9 mouse cellular contexts compared by ENCODE assay signal in the genomic region with DNA sequence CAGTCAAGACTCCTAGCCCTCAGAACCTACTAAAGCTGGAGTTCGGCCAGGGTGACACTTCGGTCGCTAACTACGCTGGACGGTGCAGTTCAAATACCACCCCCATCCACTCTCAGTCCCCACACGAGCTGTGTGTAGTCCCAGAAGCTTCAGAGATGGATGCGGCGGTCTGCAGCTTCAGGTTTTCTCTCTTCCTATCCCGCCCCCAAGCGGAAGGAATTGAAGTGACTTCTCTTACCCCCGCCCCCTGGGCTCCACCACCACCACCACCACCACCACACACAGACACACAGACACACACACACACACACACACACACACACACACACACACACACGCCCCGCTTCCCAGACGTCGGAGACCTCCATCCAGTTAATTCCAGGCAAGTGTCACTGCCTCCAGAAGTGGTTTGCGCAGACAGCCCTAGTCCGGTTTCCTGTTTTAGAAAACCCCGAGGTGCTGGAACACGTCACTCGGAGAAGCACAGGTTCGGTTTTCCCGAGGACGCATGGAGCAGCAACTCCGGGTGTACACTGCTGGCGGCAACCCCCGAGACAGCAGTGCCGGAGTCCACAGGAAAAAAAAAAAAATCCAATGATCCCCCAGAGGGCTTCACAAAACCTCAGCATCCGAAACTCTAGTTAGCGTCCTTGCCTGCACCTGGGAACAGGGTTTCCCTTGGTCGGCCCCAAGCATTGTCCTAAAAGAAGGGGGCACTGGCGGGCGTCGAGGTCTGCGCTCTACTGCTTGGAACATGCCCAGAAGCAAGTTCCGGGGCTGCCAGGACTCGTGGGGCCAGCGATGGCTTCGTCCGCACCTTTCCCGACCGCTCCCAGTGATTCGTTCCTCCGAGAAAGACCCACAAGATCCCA. TPM values are rescaled to one million over a fixed set of nuclear protein-coding genes. Genes with fewer than 3 reads are reported as not detected.
DNase-seq lines count a peak whose midpoint lies in the region; ATAC-seq lines count a peak whose summit lies in the region.
"Had no signal": no experiment of that assay in that cellular context is flagged by ENCODE, and none has a peak within 500 bp of the region (broad histone marks: within the 10 kb centered on the region; RNA-seq: fewer than 3 reads in every experiment).

No protein-coding gene starts in this region.

- peak overlapping the region; percentile 65 for H3K4me2 ChIP-seq in heart, embryonic 11.5 days
- peak overlapping the region; percentile 33; the same call in 1 of the 2 replicates for H3K4me2 ChIP-seq in liver, embryonic 13.5 days

- H3K4me1 ChIP-seq in heart, embryonic 11.5 days (ENCODE audit: control insufficient read depth, insufficient read depth, low read length): peaks cover 28% of the 10 kb centered on the region
- peaks cover 23% of the 10 kb centered on the region for H3K4me1 ChIP-seq in liver, embryonic 13.5 days (replicated peaks)

- WGBS in heart, embryonic 11.5 days (ENCODE audit: insufficient replicate concordance): 2% methylated on average over 43 of the region's 43 CpGs
- 2% methylated on average over 43 of the region's 43 CpGs for WGBS in liver, embryonic 13.5 days (ENCODE audit: insufficient replicate concordance)

- no peak overlapping the region for H3K9ac ChIP-seq in heart, embryonic 11.5 days (ENCODE audit: low read depth, low read length)
- no peak overlapping the region for H3K9ac ChIP-seq in liver, embryonic 13.5 days

- ATAC-seq in heart, embryonic 11.5 days (replicated peaks; ENCODE audit: insufficient number of reproducible peaks, low FRiP score, low TSS enrichment): no peak
- no peak for ATAC-seq in liver, embryonic 13.5 days (ENCODE audit: low read depth)
- no peak for ATAC-seq in inflammation-experienced regulatory T-cells, adult 6 months
- no peak for ATAC-seq in cerebellum, adult (ENCODE audit: insufficient number of reproducible peaks, low FRiP score, low TSS enrichment)

- no peaks in the 10 kb centered on the region for H3K9me3 ChIP-seq in heart, embryonic 11.5 days (replicated peaks; ENCODE audit: control insufficient read depth, low read length)
- H3K9me3 ChIP-seq in liver, embryonic 13.5 days (replicated peaks): no peaks in the 10 kb centered on the region

- peaks cover 100% of the 10 kb centered on the region for H3K27me3 ChIP-seq in heart, embryonic 11.5 days (ENCODE audit: control insufficient read depth, insufficient read depth, low read length)
- H3K27me3 ChIP-seq in liver, embryonic 13.5 days: peaks cover 100% of the 10 kb centered on the region

- peak overlapping the region; percentile 37 for H3K4me3 ChIP-seq in heart, embryonic 11.5 days (ENCODE audit: low read depth, low read length)
- H3K4me3 ChIP-seq in liver, embryonic 13.5 days (replicated peaks): no peak overlapping the region
- H3K4me3 ChIP-seq: erythroblast, embryonic 14.5 days had no signal

- no peak for DNase-seq in heart, adult 8-10 months (ENCODE audit: low spot score)
- DNase-seq in R1 (ENCODE audit: low read depth, low spot score): peak; percentile 73
- DNase-seq in heart, postnatal 4 days: peak; percentile 59
- no peak for DNase-seq in liver, embryonic 13.5 days
- no peak for DNase-seq in urinary bladder, adult 18-20 months (ENCODE audit: low spot score in 2 of 2)

- H3K27ac ChIP-seq in heart, embryonic 11.5 days (ENCODE audit: low read depth, low read length): no peak overlapping the region
- H3K27ac ChIP-seq in liver, embryonic 13.5 days: no peak overlapping the region

- H3K36me3 ChIP-seq in heart, embryonic 11.5 days (ENCODE audit: control insufficient read depth, insufficient read depth, low read length): no peaks in the 10 kb centered on the region
- no peaks in the 10 kb centered on the region for H3K36me3 ChIP-seq in liver, embryonic 13.5 days

RNA-seq across cellular contexts. Expression of gene Cbx8, which starts 6.7 kb away (rescaled TPM):
- 6.7 and 7.8 TPM in 2 replicates for polyA plus RNA-seq in heart, embryonic 11.5 days (2014; fragmentation: Nextera tagmentation; extraction: Ambion mirVana)
- 1 to 10 TPM; 3.6 to 4.9 (median 4.6) TPM for total RNA-seq in heart, adult 8-10 months (2022)
- 1 to 10 TPM; 5.6 to 5.7 TPM for total RNA-seq in heart, postnatal 4 days (2021)
- polyA plus RNA-seq in liver, embryonic 13.5 days (2015; fragmentation: Nextera tagmentation; extraction: Ambion mirVana): 2.4 and 2.8 TPM in 2 replicates
- polyA plus RNA-seq in inflammation-experienced regulatory T-cells, adult 6 months (2017; shearing (Covaris generic)): 1 to 10 TPM; 6.5 to 7.6 (median 7.5) TPM

RNA-seq across cellular contexts. Expression of gene Cbx2, which starts 24.7 kb away (rescaled TPM):
- 23.6 and 23.8 TPM in 2 replicates for polyA plus RNA-seq in heart, embryonic 11.5 days (2014; fragmentation: Nextera tagmentation; extraction: Ambion mirVana)
- 1 to 10 TPM; 2.0 to 3.9 (median 2.9) TPM for total RNA-seq in heart, adult 8-10 months (2022)
- total RNA-seq in heart, postnatal 4 days (2021): 1 to 10 TPM; 7.6 to 7.8 TPM
- polyA plus RNA-seq in liver, embryonic 13.5 days (2015; fragmentation: Nextera tagmentation; extraction: Ambion mirVana): 3.8 and 4.1 TPM in 2 replicates
- 1 to 10 TPM in 2 of 3 experiments, under 1 TPM in 1; 0.83 to 1.6 (median 1.0) TPM for polyA plus RNA-seq in inflammation-experienced regulatory T-cells, adult 6 months (2017; shearing (Covaris generic))

RNA-seq across cellular contexts. Expression of gene Cbx4, which starts 38.5 kb away (rescaled TPM):
- polyA plus RNA-seq in heart, embryonic 11.5 days (2014; fragmentation: Nextera tagmentation; extraction: Ambion mirVana): 6.3 and 7.7 TPM in 2 replicates
- total RNA-seq in heart, adult 8-10 months (2022): 10 to 100 TPM in 1 of 4 experiments, 1 to 10 TPM in 3; 5.2 to 12.8 (median 8.4) TPM
- total RNA-seq in heart, postnatal 4 days (2021): 10 to 100 TPM; 30.5 to 34.9 TPM
- 2.0 and 2.4 TPM in 2 replicates for polyA plus RNA-seq in liver, embryonic 13.5 days (2015; fragmentation: Nextera tagmentation; extraction: Ambion mirVana)
- polyA plus RNA-seq in inflammation-experienced regulatory T-cells, adult 6 months (2017; shearing (Covaris generic)): 1 to 10 TPM; 2.0 to 3.6 (median 2.3) TPM

RNA-seq across cellular contexts. Expression of gene Enpp7, which starts 59.5 kb away (rescaled TPM):
- polyA plus RNA-seq in heart, embryonic 11.5 days (2014; fragmentation: Nextera tagmentation; extraction: Ambion mirVana): not detected in 2 replicates
- not detected for total RNA-seq in heart, adult 8-10 months (2022)
- total RNA-seq in heart, postnatal 4 days (2021): not detected
- not detected in 2 replicates for polyA plus RNA-seq in liver, embryonic 13.5 days (2015; fragmentation: Nextera tagmentation; extraction: Ambion mirVana)
- not detected for polyA plus RNA-seq in inflammation-experienced regulatory T-cells, adult 6 months (2017; shearing (Covaris generic))
- polyA plus RNA-seq: erythroblast, embryonic 14.5 days had no signal

Comparison
In these comparisons a context has a peak if more than half of its experiments do, and no peak if none do; other contexts are left out.
1. DNase-seq: peak in R1 (single experiment) and heart, postnatal 4 days (single experiment); none in heart, adult 8-10 months (single experiment), liver, embryonic 13.5 days (single experiment) and urinary bladder, adult 18-20 months (0 of 2).